Mouse (Mus musculus) hindbrain, embryonic 15.5 days (tissue): ENCODE measurements around the gene Efcab8. TPM values are rescaled to one million over a fixed set of nuclear protein-coding genes. Genes with fewer than 3 reads are reported as not detected.
"Not testable (repeated sequence)": the region's sequence is repeated elsewhere in the genome, so short reads cannot be mapped to it uniquely, and the experiment has no call there.

Experiments
- ATAC-seq: fragments of 200-750 bp; cut with Nextera tagmentation; 2 replicates; pipeline ENCODE4 v1.8.0; 2017; ENCODE audit warnings: low read depth, moderate number of reproducible peaks, moderate TSS enrichment; ENCODE audit not compliant: low FRiP score
- H3K27ac ChIP-seq: fragments of 300-500 bp; sonication (generic); replicated peaks from 2 replicates; pipeline ENCODE4 v1.5.1; 2015; ENCODE audit warnings: mild to moderate bottlenecking, inconsistent platforms
- H3K27me3 ChIP-seq: fragments of 300-500 bp; sonication (generic); 2 replicates; pipeline ENCODE4 v1.6.1; 2015; ENCODE audit warnings: control low read depth, inconsistent platforms
- H3K36me3 ChIP-seq: fragments of 300-500 bp; sonication (generic); 2 replicates; pipeline ENCODE4 v1.6.1; 2015; ENCODE audit warnings: control low read depth, inconsistent platforms
- H3K4me1 ChIP-seq: fragments of 300-500 bp; sonication (generic); replicated peaks from 2 replicates; pipeline ENCODE4 v1.6.1; 2015; ENCODE audit warnings: control low read depth, inconsistent platforms
- H3K4me2 ChIP-seq: fragments of 300-500 bp; sonication (generic); 2 replicates; pipeline ENCODE4 v1.6.1; 2015; ENCODE audit warnings: moderate library complexity, mild to moderate bottlenecking, inconsistent platforms
- H3K4me3 ChIP-seq: fragments of 300-500 bp; sonication (generic); 2 replicates; pipeline ENCODE4 v1.5.1; 2015; ENCODE audit warnings: mild to moderate bottlenecking, inconsistent platforms
- H3K9ac ChIP-seq: fragments of 300-500 bp; sonication (generic); 2 replicates; pipeline ENCODE4 v1.6.1; 2015; ENCODE audit warnings: inconsistent platforms
- H3K9me3 ChIP-seq: fragments of 300-500 bp; sonication (generic); 2 replicates; pipeline ENCODE4 v1.6.1; 2016; ENCODE audit warnings: control low read depth, inconsistent platforms
- WGBS: fragments of 180-500 bp; shearing (Covaris S2); methylation state at CpG from one replicate; pipeline ENCODE4 v1.1.7; 2015; 5-methylcytosine and 5-hydroxymethylcytosine counted together
- polyA plus RNA-seq: library from polyadenylated mRNA; unstranded; fragments of >200 nt; fragmentation: Nextera tagmentation; extraction: Ambion mirVana; gene quantifications from 2 replicates; pipeline ENCODE4 v1.2.1, GENCODE M21; 2015

Efcab8 gene
- polyA plus RNA-seq, 1 experiment from 2014 or later: not detected

DNA sequence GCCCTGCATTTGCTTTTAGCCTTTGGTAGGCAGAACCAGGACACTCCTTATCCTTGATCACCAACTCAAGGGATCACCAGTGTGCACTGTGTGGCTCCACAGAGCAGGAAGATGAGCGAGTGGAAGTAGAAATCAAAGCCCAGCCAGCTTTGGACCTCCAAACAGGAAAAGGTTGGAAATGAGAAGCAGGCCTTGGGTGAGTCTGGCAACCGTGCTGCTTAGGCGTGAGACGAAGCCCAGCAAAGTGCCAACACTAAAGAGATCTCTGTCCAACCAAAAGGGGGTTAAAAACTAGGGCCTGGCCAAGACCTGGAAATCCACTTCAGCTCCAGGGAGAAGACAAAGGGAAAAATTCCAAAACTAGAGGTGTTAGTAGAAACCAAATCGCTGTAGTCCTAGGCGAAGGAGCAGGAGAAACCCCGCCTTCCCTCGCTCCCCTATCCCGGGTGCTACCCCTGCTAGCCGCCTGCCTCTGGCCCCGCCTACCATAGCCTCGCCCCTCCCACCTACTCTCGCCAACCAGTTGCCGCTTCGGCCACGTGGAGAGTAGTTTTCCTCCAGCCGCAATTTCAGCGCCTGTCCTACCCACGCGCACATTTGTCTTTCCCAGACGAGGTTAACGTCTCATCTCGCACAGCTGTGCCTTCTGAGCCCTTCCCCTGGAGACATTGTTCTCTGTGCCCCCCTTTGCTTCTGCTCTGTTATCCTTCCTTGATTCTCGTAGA lies 931 bp upstream of the Efcab8 start:
- H3K9ac ChIP-seq: no peak overlapping the region
- H3K4me3 ChIP-seq: peak overlapping the region; percentile 33
- H3K4me2 ChIP-seq: peak overlapping the region; percentile 73
- WGBS: 13% methylated on average over 24 of the region's 24 CpGs
- no peaks in the 10 kb centered on the region for H3K9me3 ChIP-seq
- no peak overlapping the region for H3K27ac ChIP-seq
- H3K36me3 ChIP-seq: peaks cover 5% of the 10 kb centered on the region
- no peaks in the 10 kb centered on the region for H3K27me3 ChIP-seq
- H3K4me1 ChIP-seq: peaks cover 11% of the 10 kb centered on the region
- peak; percentile 80; the same call in 1 of the 2 replicates for ATAC-seq

DNA sequence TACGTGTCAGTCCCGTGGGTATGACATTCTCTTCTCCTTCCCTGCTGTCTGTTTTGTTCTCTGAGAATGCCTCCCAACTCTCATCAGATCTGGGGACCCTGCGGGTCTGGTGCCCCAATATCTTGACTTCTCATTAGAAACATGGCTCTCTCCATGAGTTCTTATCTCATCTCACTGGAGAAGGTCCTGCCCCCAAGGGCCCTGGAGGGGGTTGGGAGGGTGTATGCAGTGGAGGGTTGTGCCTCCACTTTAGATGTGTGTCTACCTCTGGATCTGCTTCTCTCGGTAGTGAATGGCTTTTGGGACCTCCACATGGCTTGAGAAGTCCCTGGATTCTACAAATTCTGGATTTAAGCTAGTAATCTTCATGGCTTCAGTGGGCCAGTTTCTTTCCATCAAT lies 1.4 kb downstream of the Efcab8 start:
- no peak overlapping the region for H3K4me3 ChIP-seq
- ATAC-seq: no peak
- 77% methylated on average over 4 of the region's 4 CpGs for WGBS
- peaks cover 11% of the 10 kb centered on the region for H3K4me1 ChIP-seq
- no peak overlapping the region for H3K27ac ChIP-seq
- H3K9me3 ChIP-seq: no peaks in the 10 kb centered on the region
- no peak overlapping the region for H3K9ac ChIP-seq
- H3K36me3 ChIP-seq: no peaks in the 10 kb centered on the region
- no peak overlapping the region for H3K4me2 ChIP-seq
- H3K27me3 ChIP-seq: no peaks in the 10 kb centered on the region

DNA sequence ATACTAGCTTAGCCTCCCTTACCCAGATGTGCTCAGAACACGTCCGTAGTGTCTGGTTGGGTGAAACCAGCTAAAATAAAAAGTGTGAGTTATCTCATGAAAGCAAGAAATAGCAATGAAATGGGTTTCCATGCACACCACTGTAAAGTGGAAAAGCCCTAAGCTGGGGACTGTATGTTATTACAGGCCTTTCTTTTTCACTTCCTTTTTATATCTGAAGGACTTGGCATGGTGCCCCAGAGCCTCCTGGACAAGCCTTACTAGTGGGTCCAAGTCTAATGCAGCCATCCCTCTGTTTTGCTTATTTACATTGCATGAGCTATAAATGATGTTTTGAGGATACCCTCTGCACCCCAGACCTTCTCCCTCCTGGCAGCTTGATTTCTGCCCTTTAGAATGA lies 4.9 kb downstream of the Efcab8 start:
- no peak for ATAC-seq
- no peak overlapping the region for H3K9ac ChIP-seq
- no peak overlapping the region for H3K4me3 ChIP-seq
- no peaks in the 10 kb centered on the region for H3K4me1 ChIP-seq
- no peaks in the 10 kb centered on the region for H3K27me3 ChIP-seq
- H3K36me3 ChIP-seq: no peaks in the 10 kb centered on the region
- no peak overlapping the region for H3K27ac ChIP-seq
- no peak overlapping the region for H3K4me2 ChIP-seq
- 95% methylated on average over 2 of the region's 2 CpGs for WGBS
- no peaks in the 10 kb centered on the region for H3K9me3 ChIP-seq

DNA sequence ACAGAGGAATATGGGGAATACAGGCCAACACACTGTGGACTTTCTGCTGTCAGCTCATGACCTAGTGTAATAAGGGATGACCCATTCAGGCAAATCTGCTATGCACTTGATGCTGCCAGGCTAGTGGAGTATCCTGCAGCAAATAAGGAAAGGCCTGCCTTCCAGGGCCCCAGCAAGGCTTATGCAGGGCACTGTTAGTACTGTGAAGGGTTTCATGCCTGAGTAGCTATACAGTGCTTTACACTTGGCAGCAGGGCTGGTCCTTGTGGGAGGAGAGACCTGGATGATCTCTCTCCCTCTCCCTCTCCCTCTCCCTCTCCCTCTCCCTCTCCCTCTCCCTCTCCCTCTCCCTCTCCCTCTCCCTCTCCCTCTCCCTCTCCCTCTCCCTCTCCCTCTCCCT lies 13.6 kb downstream of the Efcab8 start:
- H3K27ac ChIP-seq: no peak overlapping the region
- no peaks in the 10 kb centered on the region for H3K27me3 ChIP-seq
- no peak overlapping the region for H3K4me2 ChIP-seq
- no peak overlapping the region for H3K4me3 ChIP-seq
- no peaks in the 10 kb centered on the region for H3K4me1 ChIP-seq
- H3K9me3 ChIP-seq: no peaks in the 10 kb centered on the region
- no peak for ATAC-seq
- H3K9ac ChIP-seq: no peak overlapping the region
- H3K36me3 ChIP-seq: no peaks in the 10 kb centered on the region

DNA sequence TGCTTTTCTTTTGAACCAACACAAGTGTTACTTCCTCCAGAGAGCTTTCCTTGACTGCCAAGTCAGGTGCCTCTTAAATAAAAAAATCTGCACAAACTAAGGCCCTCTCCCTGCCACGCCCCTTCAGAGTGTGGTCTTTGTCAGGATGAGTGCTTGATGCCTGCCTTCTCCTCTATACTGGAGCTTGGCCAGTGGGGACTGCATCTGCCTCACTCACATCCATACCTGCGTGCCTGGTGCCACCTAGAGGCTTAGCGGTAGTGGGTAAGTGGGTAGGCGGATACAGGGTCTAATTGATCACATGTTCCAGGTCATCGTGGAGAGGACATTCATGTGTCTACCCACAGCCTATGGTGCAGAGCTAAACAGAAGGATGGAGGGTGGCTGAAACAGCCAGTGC lies 15.4 kb downstream of the Efcab8 start:
- no peak overlapping the region for H3K4me3 ChIP-seq
- H3K9ac ChIP-seq: no peak overlapping the region
- no peaks in the 10 kb centered on the region for H3K27me3 ChIP-seq
- WGBS: 65% methylated on average over 5 of the region's 5 CpGs
- no peak overlapping the region for H3K4me2 ChIP-seq
- H3K9me3 ChIP-seq: no peaks in the 10 kb centered on the region
- no peaks in the 10 kb centered on the region for H3K36me3 ChIP-seq
- no peak for ATAC-seq
- H3K4me1 ChIP-seq: no peaks in the 10 kb centered on the region
- no peak overlapping the region for H3K27ac ChIP-seq

DNA sequence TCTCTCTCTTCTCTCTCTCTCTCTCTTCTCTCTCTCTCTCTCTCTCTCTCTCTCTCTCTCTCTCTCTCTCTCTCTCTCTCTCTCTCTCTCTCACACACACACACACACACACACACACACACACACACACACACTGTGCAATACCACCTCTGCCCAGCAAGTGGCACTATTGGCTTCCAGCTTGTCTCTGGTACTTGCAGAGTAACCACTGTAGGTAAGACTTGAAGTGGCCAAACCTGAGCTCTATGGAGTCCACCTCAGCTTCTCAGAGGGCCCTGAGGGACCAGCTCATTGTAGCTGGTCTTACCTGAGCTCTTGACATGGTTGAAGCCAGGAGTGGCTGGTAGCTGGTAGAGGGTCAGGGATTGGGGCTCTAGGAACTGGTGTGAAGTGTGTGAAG lies 27.7 kb downstream of the Efcab8 start:
- not testable (repeated sequence) for H3K4me2 ChIP-seq, ATAC-seq, H3K27me3 ChIP-seq, H3K9ac ChIP-seq, H3K4me1 ChIP-seq, H3K27ac ChIP-seq, H3K9me3 ChIP-seq, H3K4me3 ChIP-seq, H3K36me3 ChIP-seq

DNA sequence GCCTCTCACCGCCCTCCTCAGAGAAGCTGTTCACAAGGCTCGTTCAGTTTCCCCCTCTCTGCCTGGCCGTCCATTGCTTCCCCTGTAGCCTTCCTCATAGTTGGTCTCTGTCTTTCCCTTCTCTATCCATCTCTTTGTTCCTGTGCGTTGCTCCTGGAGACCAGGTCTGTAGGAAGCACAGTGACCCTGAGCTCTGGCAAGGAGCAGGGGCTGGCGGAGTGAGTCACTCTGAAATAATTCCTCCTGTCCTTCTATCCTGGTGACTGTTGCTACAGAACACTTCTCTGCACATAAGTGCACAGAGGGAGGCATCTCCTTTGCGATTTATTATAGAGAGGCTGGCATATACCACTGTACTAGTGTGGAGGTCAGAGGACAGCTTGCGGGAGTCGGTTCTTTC lies 28.4 kb downstream of the Efcab8 start:
- ATAC-seq: no peak
- H3K4me3 ChIP-seq: no peak overlapping the region
- no peak overlapping the region for H3K27ac ChIP-seq
- no peak overlapping the region for H3K9ac ChIP-seq
- no peak overlapping the region for H3K4me2 ChIP-seq
- no peaks in the 10 kb centered on the region for H3K4me1 ChIP-seq
- H3K36me3 ChIP-seq: no peaks in the 10 kb centered on the region
- 75% methylated on average over 8 of the region's 8 CpGs for WGBS
- no peaks in the 10 kb centered on the region for H3K9me3 ChIP-seq
- H3K27me3 ChIP-seq: no peaks in the 10 kb centered on the region

DNA sequence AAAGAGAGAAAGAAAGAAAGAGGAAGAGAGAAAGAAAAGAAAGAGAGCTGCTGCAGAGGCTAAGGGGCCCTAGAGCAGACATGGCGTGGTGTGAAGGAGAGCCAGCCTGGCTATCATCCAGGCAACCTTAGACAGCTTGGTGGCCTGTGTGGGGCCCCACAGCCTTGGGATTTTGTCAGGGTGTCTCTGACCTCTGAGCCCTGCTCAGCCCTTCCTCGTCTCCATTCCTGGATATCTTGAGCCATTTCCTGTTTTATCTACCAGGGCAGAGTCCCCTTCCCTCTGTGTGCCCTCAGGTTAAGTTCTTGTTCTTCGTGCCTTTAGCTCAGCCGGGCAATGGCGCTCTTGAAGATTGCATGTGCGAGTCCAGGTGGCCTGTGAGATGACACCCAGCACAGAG lies 29.1 kb downstream of the Efcab8 start:
- WGBS: 89% methylated on average over 6 of the region's 6 CpGs
- H3K9me3 ChIP-seq: no peaks in the 10 kb centered on the region
- no peaks in the 10 kb centered on the region for H3K27me3 ChIP-seq
- no peaks in the 10 kb centered on the region for H3K4me1 ChIP-seq
- ATAC-seq: no peak
- no peak overlapping the region for H3K27ac ChIP-seq
- H3K4me3 ChIP-seq: no peak overlapping the region
- H3K36me3 ChIP-seq: no peaks in the 10 kb centered on the region
- no peak overlapping the region for H3K9ac ChIP-seq
- H3K4me2 ChIP-seq: no peak overlapping the region

DNA sequence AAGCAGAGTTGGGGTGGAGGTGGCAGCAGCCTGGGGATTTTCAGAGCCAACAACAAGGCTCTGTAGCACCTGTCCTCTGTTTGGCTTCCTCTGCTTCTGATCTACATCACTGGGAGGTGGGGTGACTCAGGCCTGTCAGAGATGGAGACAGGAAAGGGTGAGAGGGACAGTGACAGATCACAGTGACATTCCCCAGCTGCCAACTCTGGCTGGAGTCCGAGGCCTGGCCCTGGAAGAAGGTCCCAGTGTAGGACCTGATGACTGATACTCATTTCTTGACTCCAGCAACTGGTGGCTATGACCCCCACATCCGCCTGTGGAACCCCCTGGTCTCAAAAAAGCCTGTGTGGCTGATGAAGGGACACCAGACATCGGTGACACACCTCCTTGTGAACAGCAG lies 30.2 kb downstream of the Efcab8 start:
- Histone ChIP-seq H3K9ac (no peak overlapping the region), H3K27ac (no peak overlapping the region), H3K36me3 (no peaks in the 10 kb centered on the region), H3K9me3 (no peaks in the 10 kb centered on the region), H3K27me3 (no peaks in the 10 kb centered on the region), H3K4me2 (no peak overlapping the region), H3K4me1 (no peaks in the 10 kb centered on the region), H3K4me3 (no peak overlapping the region)
- no peak for ATAC-seq
- 81% methylated on average over 3 of the region's 3 CpGs for WGBS

DNA sequence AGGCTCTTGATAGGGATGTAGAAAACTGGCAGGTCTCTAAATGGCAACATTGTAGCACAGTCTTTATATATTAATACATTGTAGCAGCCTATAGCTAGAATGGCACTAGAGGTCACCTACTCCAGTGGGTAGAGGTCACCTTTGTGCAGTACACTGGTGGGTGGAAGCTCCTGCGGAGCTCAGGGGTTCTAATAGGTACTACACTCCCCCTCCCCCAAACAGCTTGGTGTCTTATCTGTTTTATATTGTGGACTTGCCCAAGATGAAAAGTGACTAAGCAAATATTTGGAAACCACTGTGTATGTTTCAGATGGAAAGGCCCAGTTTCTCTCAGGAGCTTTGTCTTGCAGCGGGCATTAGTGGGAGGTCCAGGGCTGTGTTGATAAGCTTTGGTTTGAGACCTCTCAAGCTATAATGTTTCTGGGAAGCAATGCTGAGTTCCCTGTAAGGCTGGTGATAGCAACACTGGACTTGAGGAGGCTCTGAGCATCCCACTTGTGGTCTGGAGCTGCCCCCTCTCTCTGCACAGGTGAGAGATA lies 42.3 kb downstream of the Efcab8 start:
- no peaks in the 10 kb centered on the region for H3K36me3 ChIP-seq
- no peak overlapping the region for H3K9ac ChIP-seq
- no peaks in the 10 kb centered on the region for H3K9me3 ChIP-seq
- ATAC-seq: no peak
- H3K27ac ChIP-seq: no peak overlapping the region
- H3K4me1 ChIP-seq: peaks cover 6% of the 10 kb centered on the region; the same call in 1 of the 2 replicates
- no peaks in the 10 kb centered on the region for H3K27me3 ChIP-seq
- WGBS: 94% methylated on average over 2 of the region's 2 CpGs
- H3K4me3 ChIP-seq: no peak overlapping the region
- no peak overlapping the region for H3K4me2 ChIP-seq

DNA sequence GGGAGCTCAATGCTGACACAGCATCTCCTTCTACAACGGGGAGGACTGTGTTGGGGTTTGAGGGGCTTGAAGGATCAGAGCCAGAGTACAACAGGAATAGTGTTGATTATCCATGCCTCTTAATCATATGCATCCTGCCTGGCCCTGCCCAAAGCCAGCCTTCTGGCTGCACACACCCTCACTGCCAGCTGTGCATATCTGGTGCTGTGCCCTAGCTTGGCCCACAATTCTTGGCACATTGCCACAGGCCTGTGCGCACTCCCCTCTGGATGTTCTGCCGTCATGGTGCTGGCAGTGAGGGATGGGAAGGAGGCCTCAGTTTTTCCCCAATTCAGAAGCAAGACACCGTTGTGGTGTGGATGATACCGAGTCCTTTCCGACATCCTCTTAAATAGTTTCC lies 44.9 kb downstream of the Efcab8 start:
- Histone ChIP-seq H3K9ac (no peak overlapping the region), H3K27me3 (no peaks in the 10 kb centered on the region), H3K4me2 (no peak overlapping the region), H3K4me1 (peaks cover 6% of the 10 kb centered on the region; the same call in 1 of the 2 replicates), H3K36me3 (no peaks in the 10 kb centered on the region), H3K9me3 (no peaks in the 10 kb centered on the region), H3K4me3 (no peak overlapping the region), H3K27ac (no peak overlapping the region)
- WGBS: 61% methylated on average over 6 of the region's 6 CpGs
- peak; percentile 61; the same call in 1 of the 2 replicates for ATAC-seq

DNA sequence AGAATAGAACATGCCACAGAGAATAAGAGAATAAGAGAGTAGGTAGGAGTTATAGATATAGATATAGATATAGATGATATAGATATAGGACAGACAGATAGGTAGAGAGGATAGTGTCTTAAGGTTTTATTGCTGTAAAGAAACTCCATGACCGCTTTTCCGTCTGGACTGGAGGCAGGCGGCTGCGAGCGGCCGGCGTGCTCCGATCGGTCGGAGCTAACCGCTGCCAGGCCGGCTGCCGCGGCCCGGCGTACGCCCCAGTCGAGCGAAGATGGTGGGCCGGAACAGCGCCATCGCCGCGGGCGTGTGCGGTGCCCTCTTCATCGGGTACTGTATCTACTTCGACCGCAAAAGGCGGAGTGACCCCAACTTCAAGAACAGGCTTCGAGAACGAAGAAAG lies 46.2 kb downstream of the Efcab8 start:
- H3K27me3 ChIP-seq, ATAC-seq, H3K4me1 ChIP-seq, H3K4me3 ChIP-seq, H3K4me2 ChIP-seq, H3K27ac ChIP-seq, H3K9ac ChIP-seq, H3K9me3 ChIP-seq, H3K36me3 ChIP-seq: not testable (repeated sequence)
- 75% methylated on average over 32 of the region's 32 CpGs for WGBS
